Mouse (Mus musculus) C2C12 (cell line): Measurements from ENCODE around the gene Smim1.

Source experiments
- CEBPB ChIP-seq: IDR thresholded peaks from one replicate; pipeline ENCODE4 v1.6.1; 2011; ENCODE audit warnings: low read depth, mild to moderate bottlenecking, control low read depth, moderate library complexity
- CTCF ChIP-seq: IDR thresholded peaks from one replicate; pipeline ENCODE4 v1.5.1; 2011; ENCODE audit not compliant: control insufficient read depth, insufficient read depth, insufficient read length
- MAX ChIP-seq: IDR thresholded peaks from one replicate; pipeline ENCODE4 v1.6.1; 2011; ENCODE audit warnings: mild to moderate bottlenecking, control low read depth

GRCm38 (mm10) chr4:154011646-154012089 is 14.4 kb downstream of the Smim1 start, which contains the start of gene Lrrc47:
- TF ChIP-seq CEBPB (no peak), MAX (peak; percentile 80), CTCF (no peak)
